Mouse (Mus musculus): Measurements from ENCODE around the gene Adgrd1. TPM values are rescaled to one million over a fixed set of nuclear protein-coding genes. Genes with fewer than 3 reads are reported as not detected.

Adgrd1 gene
- polyA plus RNA-seq, 1 experiment from 2014 or later: 0.21 TPM

GRCm38 (mm10) chr5:129064186-129064585 lies 32.4 kb upstream of the Adgrd1 start:
- H3K27me3 ChIP-seq (ENCODE audit: control insufficient read depth, insufficient read depth, low read depth, low read length): no peaks in the 10 kb centered on the region
- no peaks in the 10 kb centered on the region for H3K9me3 ChIP-seq (replicated peaks; ENCODE audit: control insufficient read depth, low read length, poor library complexity, severe bottlenecking)
- H3K9ac ChIP-seq (ENCODE audit: low read depth, low read length): no peak overlapping the region
- no peak for ATAC-seq
- WGBS: 80% methylated on average over 11 of the region's 11 CpGs
- no peak overlapping the region for H3K27ac ChIP-seq (ENCODE audit: low read length)
- no peak overlapping the region for H3K4me2 ChIP-seq (ENCODE audit: low read length)
- H3K4me1 ChIP-seq (ENCODE audit: control insufficient read depth, insufficient read depth, low read length): peaks cover 5% of the 10 kb centered on the region; the same call in 1 of the 2 replicates
- no peaks in the 10 kb centered on the region for H3K36me3 ChIP-seq (ENCODE audit: control insufficient read depth, insufficient read depth, low read length)
- H3K4me3 ChIP-seq (ENCODE audit: low read depth, low read length): no peak overlapping the region

GRCm38 (mm10) chr5:129065301-129065700 lies 31.2 kb upstream of the Adgrd1 start:
- Histone ChIP-seq H3K36me3 (ENCODE audit: control insufficient read depth, insufficient read depth, low read length) (no peaks in the 10 kb centered on the region), H3K4me2 (ENCODE audit: low read length) (no peak overlapping the region), H3K4me3 (ENCODE audit: low read depth, low read length) (no peak overlapping the region), H3K9ac (ENCODE audit: low read depth, low read length) (no peak overlapping the region), H3K27me3 (ENCODE audit: control insufficient read depth, insufficient read depth, low read depth, low read length) (no peaks in the 10 kb centered on the region), H3K9me3 (replicated peaks; ENCODE audit: control insufficient read depth, low read length, poor library complexity, severe bottlenecking) (no peaks in the 10 kb centered on the region), H3K27ac (ENCODE audit: low read length) (no peak overlapping the region), H3K4me1 (ENCODE audit: control insufficient read depth, insufficient read depth, low read length) (peaks cover 5% of the 10 kb centered on the region; the same call in 1 of the 2 replicates)
- ATAC-seq: no peak
- 79% methylated on average over 12 of the region's 12 CpGs for WGBS

- H3K27me3 ChIP-seq (ENCODE audit: control insufficient read depth, insufficient read depth, low read depth, low read length): no peaks in the 10 kb centered on the region
- no peaks in the 10 kb centered on the region for H3K9me3 ChIP-seq (replicated peaks; ENCODE audit: control insufficient read depth, low read length, poor library complexity, severe bottlenecking)
- no peaks in the 10 kb centered on the region for H3K36me3 ChIP-seq (ENCODE audit: control insufficient read depth, insufficient read depth, low read length)
- no peak overlapping the region for H3K4me2 ChIP-seq (ENCODE audit: low read length)
- 91% methylated on average over 9 of the region's 9 CpGs for WGBS
- H3K9ac ChIP-seq (ENCODE audit: low read depth, low read length): no peak overlapping the region
- no peak overlapping the region for H3K4me3 ChIP-seq (ENCODE audit: low read depth, low read length)
- H3K27ac ChIP-seq (ENCODE audit: low read length): no peak overlapping the region
- ATAC-seq: no peak
- H3K4me1 ChIP-seq (ENCODE audit: control insufficient read depth, insufficient read depth, low read length): peaks cover 5% of the 10 kb centered on the region; the same call in 1 of the 2 replicates
Measured at GRCm38 (mm10) chr5:129065946-129066345, 30.6 kb upstream of the Adgrd1 start.

GRCm38 (mm10) chr5:129066541-129067230 lies 29.9 kb upstream of the Adgrd1 start:
- H3K9me3 ChIP-seq (replicated peaks; ENCODE audit: control insufficient read depth, low read length, poor library complexity, severe bottlenecking): no peaks in the 10 kb centered on the region
- H3K4me3 ChIP-seq (ENCODE audit: low read depth, low read length): no peak overlapping the region
- H3K4me2 ChIP-seq (ENCODE audit: low read length): no peak overlapping the region
- H3K27me3 ChIP-seq (ENCODE audit: control insufficient read depth, insufficient read depth, low read depth, low read length): no peaks in the 10 kb centered on the region
- H3K9ac ChIP-seq (ENCODE audit: low read depth, low read length): no peak overlapping the region
- 92% methylated on average over 8 of the region's 8 CpGs for WGBS
- H3K36me3 ChIP-seq (ENCODE audit: control insufficient read depth, insufficient read depth, low read length): no peaks in the 10 kb centered on the region
- no peak overlapping the region for H3K27ac ChIP-seq (ENCODE audit: low read length)
- H3K4me1 ChIP-seq (ENCODE audit: control insufficient read depth, insufficient read depth, low read length): peaks cover 5% of the 10 kb centered on the region; the same call in 1 of the 2 replicates
- no peak for ATAC-seq

- H3K4me1 ChIP-seq (ENCODE audit: control insufficient read depth, insufficient read depth, low read length): peaks cover 5% of the 10 kb centered on the region; the same call in 1 of the 2 replicates
- no peak overlapping the region for H3K4me3 ChIP-seq (ENCODE audit: low read depth, low read length)
- ATAC-seq: no peak
- no peak overlapping the region for H3K27ac ChIP-seq (ENCODE audit: low read length)
- H3K9ac ChIP-seq (ENCODE audit: low read depth, low read length): no peak overlapping the region
- H3K27me3 ChIP-seq (ENCODE audit: control insufficient read depth, insufficient read depth, low read depth, low read length): no peaks in the 10 kb centered on the region
- no peak overlapping the region for H3K4me2 ChIP-seq (ENCODE audit: low read length)
- H3K9me3 ChIP-seq (replicated peaks; ENCODE audit: control insufficient read depth, low read length, poor library complexity, severe bottlenecking): no peaks in the 10 kb centered on the region
- H3K36me3 ChIP-seq (ENCODE audit: control insufficient read depth, insufficient read depth, low read length): no peaks in the 10 kb centered on the region
- 83% methylated on average over 13 of the region's 13 CpGs for WGBS
Measured at GRCm38 (mm10) chr5:129067231-129067834, 29.2 kb upstream of the Adgrd1 start.

GRCm38 (mm10) chr5:129071761-129072280 lies 24.7 kb upstream of the Adgrd1 start:
- no peak overlapping the region for H3K4me2 ChIP-seq (ENCODE audit: low read length)
- 69% methylated on average over 14 of the region's 14 CpGs for WGBS

GRCm38 (mm10) chr5:129073404-129073803 lies 23.1 kb upstream of the Adgrd1 start:
- Histone ChIP-seq H3K4me2 (ENCODE audit: low read length) (no peak overlapping the region), H3K4me3 (ENCODE audit: low read depth, low read length) (no peak overlapping the region), H3K27ac (ENCODE audit: low read length) (no peak overlapping the region), H3K36me3 (ENCODE audit: control insufficient read depth, insufficient read depth, low read length) (no peaks in the 10 kb centered on the region), H3K27me3 (ENCODE audit: control insufficient read depth, insufficient read depth, low read depth, low read length) (no peaks in the 10 kb centered on the region), H3K4me1 (ENCODE audit: control insufficient read depth, insufficient read depth, low read length) (no peaks in the 10 kb centered on the region), H3K9ac (ENCODE audit: low read depth, low read length) (no peak overlapping the region), H3K9me3 (replicated peaks; ENCODE audit: control insufficient read depth, low read length, poor library complexity, severe bottlenecking) (no peaks in the 10 kb centered on the region)
- WGBS: 73% methylated on average over 6 of the region's 6 CpGs
- no peak for ATAC-seq

More at GRCm38 (mm10) chr5:129071761-129072280, 24.7 kb upstream of the Adgrd1 start:
- no peak overlapping the region for H3K4me3 ChIP-seq (ENCODE audit: low read depth, low read length)
- no peak for ATAC-seq
- no peak overlapping the region for H3K9ac ChIP-seq (ENCODE audit: low read depth, low read length)
- H3K36me3 ChIP-seq (ENCODE audit: control insufficient read depth, insufficient read depth, low read length): no peaks in the 10 kb centered on the region
- H3K9me3 ChIP-seq (replicated peaks; ENCODE audit: control insufficient read depth, low read length, poor library complexity, severe bottlenecking): no peaks in the 10 kb centered on the region
- no peaks in the 10 kb centered on the region for H3K27me3 ChIP-seq (ENCODE audit: control insufficient read depth, insufficient read depth, low read depth, low read length)
- H3K27ac ChIP-seq (ENCODE audit: low read length): no peak overlapping the region
- H3K4me1 ChIP-seq (ENCODE audit: control insufficient read depth, insufficient read depth, low read length): no peaks in the 10 kb centered on the region

GRCm38 (mm10) chr5:129076098-129076497 lies 20.5 kb upstream of the Adgrd1 start:
- 81% methylated on average over 6 of the region's 6 CpGs for WGBS
- H3K36me3 ChIP-seq (ENCODE audit: control insufficient read depth, insufficient read depth, low read length): no peaks in the 10 kb centered on the region
- no peak for ATAC-seq

GRCm38 (mm10) chr5:129077240-129077639 lies 19.3 kb upstream of the Adgrd1 start:
- Histone ChIP-seq H3K4me2 (ENCODE audit: low read length) (no peak overlapping the region), H3K4me1 (ENCODE audit: control insufficient read depth, insufficient read depth, low read length) (no peaks in the 10 kb centered on the region), H3K27ac (ENCODE audit: low read length) (no peak overlapping the region), H3K4me3 (ENCODE audit: low read depth, low read length) (no peak overlapping the region), H3K9me3 (replicated peaks; ENCODE audit: control insufficient read depth, low read length, poor library complexity, severe bottlenecking) (no peaks in the 10 kb centered on the region), H3K27me3 (ENCODE audit: control insufficient read depth, insufficient read depth, low read depth, low read length) (no peaks in the 10 kb centered on the region), H3K36me3 (ENCODE audit: control insufficient read depth, insufficient read depth, low read length) (no peaks in the 10 kb centered on the region), H3K9ac (ENCODE audit: low read depth, low read length) (no peak overlapping the region)
- no peak for ATAC-seq
- WGBS: 91% methylated on average over 5 of the region's 5 CpGs

More at GRCm38 (mm10) chr5:129076098-129076497, 20.5 kb upstream of the Adgrd1 start:
- H3K27ac ChIP-seq (ENCODE audit: low read length): no peak overlapping the region
- H3K9ac ChIP-seq (ENCODE audit: low read depth, low read length): no peak overlapping the region
- no peak overlapping the region for H3K4me3 ChIP-seq (ENCODE audit: low read depth, low read length)
- no peaks in the 10 kb centered on the region for H3K27me3 ChIP-seq (ENCODE audit: control insufficient read depth, insufficient read depth, low read depth, low read length)
- H3K9me3 ChIP-seq (replicated peaks; ENCODE audit: control insufficient read depth, low read length, poor library complexity, severe bottlenecking): no peaks in the 10 kb centered on the region
- no peak overlapping the region for H3K4me2 ChIP-seq (ENCODE audit: low read length)
- no peaks in the 10 kb centered on the region for H3K4me1 ChIP-seq (ENCODE audit: control insufficient read depth, insufficient read depth, low read length)
